Mouse (Mus musculus) hindbrain, embryonic 13.5 days (tissue): ENCODE results near the gene Lhfpl1. TPM values are rescaled to one million over a fixed set of nuclear protein-coding genes. Genes with fewer than 3 reads are reported as not detected.

Experiments used
- polyA plus RNA-seq: library from polyadenylated mRNA; unstranded; fragments of >200 nt; fragmentation: Nextera tagmentation; extraction: Ambion mirVana; gene quantifications from 2 replicates; pipeline ENCODE4 v1.2.1, GENCODE M21; 2015

Lhfpl1 gene
- polyA plus RNA-seq, 1 experiment from 2014 or later, result 0.48 TPM

Other genes with a start within 250 kb of the Lhfpl1 start
- gene Amot, start 156.1 kb upstream of the Lhfpl1 start, polyA plus RNA-seq, result 11.7 and 12.0 TPM in 2 replicates